Mouse (Mus musculus): ENCODE data around the gene Rab44.

- TF ChIP-seq POLR2A (IDR thresholded peaks at IDR 0.05; ENCODE audit: borderline replicate concordance, extremely low read depth, insufficient read depth, insufficient read length, poor library complexity, severe bottlenecking): no peak
- no peak for TF ChIP-seq CTCF (IDR thresholded peaks at IDR 0.05; ENCODE audit: borderline replicate concordance, extremely low read depth, insufficient read depth, insufficient read length)
Measured at GRCm38 (mm10) chr17:29098291-29098690, 15.7 kb upstream of the Rab44 start.
